Mouse (Mus musculus) MEL (cell line): ENCODE data around the gene Pus3.

Experiments used
- CTCF ChIP-seq, 3 experiments: IDR thresholded peaks in 2 of 3; conservative IDR thresholded peaks in 1 of 3; 2 replicates each; pipeline ENCODE4 v1.5.1; 2011 to 2012; ENCODE audit warnings: low read length in 3 of 3, low read depth in 2 of 3, mild to moderate bottlenecking in 2 of 3, improper control_type of control experiment in 1 of 3, inconsistent platforms in 1 of 3, mixed read lengths in 1 of 3, moderate library complexity in 1 of 3; ENCODE audit not compliant: control insufficient read depth in 1 of 3, insufficient read depth in 1 of 3, poor library complexity in 1 of 3, severe bottlenecking in 1 of 3
- ELF1 ChIP-seq: IDR thresholded peaks from 2 replicates; pipeline ENCODE4 v1.6.1; 2014; ENCODE audit warnings: low read depth, mild to moderate bottlenecking, inconsistent platforms, low read length, improper control_type of control experiment, moderate library complexity

DNA sequence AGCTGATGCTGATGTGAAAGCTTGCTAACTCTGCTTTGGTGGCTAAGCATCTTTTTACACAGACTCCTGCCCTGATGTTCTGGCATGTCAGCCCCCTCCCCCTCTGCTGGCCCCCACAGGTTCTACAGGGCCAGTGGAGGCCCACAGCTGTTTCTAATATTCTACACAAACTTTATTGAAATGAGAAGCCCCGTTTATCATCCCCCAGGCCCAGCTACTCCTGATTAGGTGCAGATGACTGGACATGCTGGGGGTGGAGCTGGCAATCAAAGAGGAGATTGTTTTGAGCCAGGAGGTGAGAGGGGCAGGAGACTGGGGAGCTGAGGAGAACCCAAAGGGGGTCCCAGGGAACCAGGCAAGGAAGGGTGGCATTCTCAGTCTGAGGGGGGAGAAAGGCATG is 28.6 kb upstream of the Pus3 start:
- TF ChIP-seq ELF1 (no peak), CTCF (IDR thresholded peaks at IDR 0.05 in 2 of 3, conservative IDR thresholded peaks at IDR 0.05 in 1 of 3; ENCODE audit: control insufficient read depth in 1 of 3, insufficient read depth in 1 of 3, low read depth in 2 of 3, low read length in 3 of 3, poor library complexity in 1 of 3, severe bottlenecking in 1 of 3) (no peak)
